ENCODE assay signal across 9 mouse cellular contexts in genomic region chr11:119034635-119035034, GRCm38 (mm10). TPM values are rescaled to one million over a fixed set of nuclear protein-coding genes. Genes with fewer than 3 reads are reported as not detected.
DNase-seq lines count a peak whose midpoint lies in the region; ATAC-seq and TF ChIP-seq lines count a peak whose summit lies in the region.
"Had no signal": no experiment of that assay in that cellular context is flagged by ENCODE, and none has a peak within 500 bp of the region (broad histone marks: within the 10 kb centered on the region; RNA-seq: fewer than 3 reads in every experiment).

No protein-coding gene starts in this region.

- no peak overlapping the region for H3K9ac ChIP-seq in lung, embryonic 16.5 days (ENCODE audit: low read length)
- H3K9ac ChIP-seq in forebrain, embryonic 15.5 days (replicated peaks): no peak overlapping the region
- peak overlapping the region; percentile 48; the same call in 1 of the 2 replicates for H3K9ac ChIP-seq in limb, embryonic 13.5 days
- no peak overlapping the region for H3K9ac ChIP-seq in stomach, embryonic 15.5 days

- peaks cover 34% of the 10 kb centered on the region for H3K27me3 ChIP-seq in lung, embryonic 16.5 days (ENCODE audit: control insufficient read depth, insufficient read depth, low read depth, low read length)
- H3K27me3 ChIP-seq in forebrain, embryonic 15.5 days: peaks cover 49% of the 10 kb centered on the region
- H3K27me3 ChIP-seq in limb, embryonic 13.5 days: peaks cover 55% of the 10 kb centered on the region
- H3K27me3 ChIP-seq in stomach, embryonic 15.5 days (replicated peaks): peaks cover 47% of the 10 kb centered on the region
- peaks cover 3% of the 10 kb centered on the region for H3K27me3 ChIP-seq in thymus, adult 2 months (ENCODE audit: control insufficient read depth, insufficient read depth, low read length)

- no peak overlapping the region for H3K27ac ChIP-seq in lung, embryonic 16.5 days (ENCODE audit: low read length)
- no peak overlapping the region for H3K27ac ChIP-seq in forebrain, embryonic 15.5 days (replicated peaks)
- no peak overlapping the region for H3K27ac ChIP-seq in limb, embryonic 13.5 days
- no peak overlapping the region for H3K27ac ChIP-seq in stomach, embryonic 15.5 days
- H3K27ac ChIP-seq in thymus, adult 2 months (ENCODE audit: control insufficient read depth, insufficient read depth, low read length): no peak overlapping the region

- no peak for TF ChIP-seq CTCF in thymus, adult 2 months (IDR thresholded peaks at IDR 0.05; ENCODE audit: borderline replicate concordance, control insufficient read depth, extremely low read depth, insufficient read depth, low read length, poor library complexity)

- no peak for TF ChIP-seq POLR2A in thymus, adult 2 months (IDR thresholded peaks at IDR 0.05; ENCODE audit: control insufficient read depth, extremely low read depth, insufficient read depth, low read length, poor library complexity)

- peaks cover 25% of the 10 kb centered on the region for H3K4me1 ChIP-seq in lung, embryonic 16.5 days (replicated peaks; ENCODE audit: control insufficient read depth, insufficient read depth, low read length)
- H3K4me1 ChIP-seq in forebrain, embryonic 15.5 days: peaks cover 61% of the 10 kb centered on the region
- peaks cover 60% of the 10 kb centered on the region for H3K4me1 ChIP-seq in limb, embryonic 13.5 days
- H3K4me1 ChIP-seq in stomach, embryonic 15.5 days: peaks cover 42% of the 10 kb centered on the region
- peaks cover 5% of the 10 kb centered on the region for H3K4me1 ChIP-seq in thymus, adult 2 months (replicated peaks; ENCODE audit: control insufficient read depth, insufficient read depth, low read length)

- DNase-seq in lung, postnatal 4 days: no peak
- DNase-seq in thymus, adult 2 months: no peak
- no peak for DNase-seq in embryo, embryonic 11 days
- no peak for DNase-seq in adrenal gland, adult 8-10 months

- H3K4me3 ChIP-seq in lung, embryonic 16.5 days (ENCODE audit: low read length): peak overlapping the region; percentile 28
- H3K4me3 ChIP-seq in forebrain, embryonic 15.5 days: peak overlapping the region; percentile 17
- peak overlapping the region; percentile 36 for H3K4me3 ChIP-seq in limb, embryonic 13.5 days
- H3K4me3 ChIP-seq in stomach, embryonic 15.5 days (replicated peaks): peak overlapping the region; percentile 27
- H3K4me3 ChIP-seq in thymus, adult 2 months (ENCODE audit: control insufficient read depth, insufficient read depth, low read length): no peak overlapping the region

- ATAC-seq in lung, embryonic 16.5 days (ENCODE audit: low read depth): peak; percentile 19
- no peak for ATAC-seq in forebrain, embryonic 15.5 days (replicated peaks)
- ATAC-seq in limb, embryonic 13.5 days (ENCODE audit: low FRiP score, low read depth): no peak
- ATAC-seq in stomach, embryonic 15.5 days (ENCODE audit: insufficient read depth, low FRiP score, low read depth): no peak

- 3% methylated on average over 19 of the region's 19 CpGs for WGBS in lung, embryonic 16.5 days
- WGBS in forebrain, embryonic 15.5 days: 3% methylated on average over 19 of the region's 19 CpGs
- 3% methylated on average over 19 of the region's 19 CpGs for WGBS in limb, embryonic 13.5 days
- WGBS in stomach, embryonic 15.5 days: 9% methylated on average over 19 of the region's 19 CpGs
- 26% methylated on average over 19 of the region's 19 CpGs for WGBS in thymus, adult 2 months

- H3K36me3 ChIP-seq in lung, embryonic 16.5 days (ENCODE audit: control insufficient read depth, insufficient read depth, low read length): peaks cover 15% of the 10 kb centered on the region
- peaks cover 18% of the 10 kb centered on the region for H3K36me3 ChIP-seq in forebrain, embryonic 15.5 days
- peaks cover 34% of the 10 kb centered on the region for H3K36me3 ChIP-seq in limb, embryonic 13.5 days
- H3K36me3 ChIP-seq in stomach, embryonic 15.5 days: peaks cover 18% of the 10 kb centered on the region; the same call in 1 of the 2 replicates
- peaks cover 7% of the 10 kb centered on the region for H3K36me3 ChIP-seq in thymus, adult 2 months (ENCODE audit: control insufficient read depth, insufficient read depth, low read length)

- H3K4me2 ChIP-seq in lung, embryonic 16.5 days (ENCODE audit: low read depth, low read length): peak overlapping the region; percentile 52
- peak overlapping the region; percentile 38 for H3K4me2 ChIP-seq in forebrain, embryonic 15.5 days (replicated peaks)
- peak overlapping the region; percentile 67 for H3K4me2 ChIP-seq in limb, embryonic 13.5 days (replicated peaks)
- H3K4me2 ChIP-seq in stomach, embryonic 15.5 days: peak overlapping the region; percentile 54

- H3K9me3 ChIP-seq in lung, embryonic 16.5 days (ENCODE audit: control insufficient read depth, low read length): no peaks in the 10 kb centered on the region
- H3K9me3 ChIP-seq in forebrain, embryonic 15.5 days: no peaks in the 10 kb centered on the region
- no peaks in the 10 kb centered on the region for H3K9me3 ChIP-seq in limb, embryonic 13.5 days
- no peaks in the 10 kb centered on the region for H3K9me3 ChIP-seq in stomach, embryonic 15.5 days

RNA-seq across cellular contexts. Expression of gene Cbx8, which starts 6.1 kb away (rescaled TPM):
- polyA plus RNA-seq in lung, embryonic 16.5 days (2015; fragmentation: Nextera tagmentation; extraction: Ambion mirVana): 7.7 and 7.9 TPM in 2 replicates
- 13.8 and 14.1 TPM in 2 replicates for polyA plus RNA-seq in forebrain, embryonic 15.5 days (2015; fragmentation: Nextera tagmentation; extraction: Ambion mirVana)
- polyA plus RNA-seq in limb, embryonic 13.5 days (2015; fragmentation: Nextera tagmentation; extraction: Ambion mirVana): 9.4 and 10.6 TPM in 2 replicates
- 6.9 and 7.2 TPM in 2 replicates for polyA plus RNA-seq in stomach, embryonic 15.5 days (2015; fragmentation: Nextera tagmentation; extraction: Ambion mirVana)
- 8.1 and 8.2 TPM in 2 replicates for polyA plus RNA-seq in thymus, adult 2 months (2012; rRNA removed)
- total RNA-seq in adrenal gland, adult 8-10 months (2022): 10 to 100 TPM; 15.3 to 24.0 (median 16.5) TPM

RNA-seq across cellular contexts. Expression of gene Cbx2, which starts 11.9 kb away (rescaled TPM):
- 27.4 and 30.5 TPM in 2 replicates for polyA plus RNA-seq in lung, embryonic 16.5 days (2015; fragmentation: Nextera tagmentation; extraction: Ambion mirVana)
- polyA plus RNA-seq in forebrain, embryonic 15.5 days (2015; fragmentation: Nextera tagmentation; extraction: Ambion mirVana): 30.4 and 31.8 TPM in 2 replicates
- 62.8 and 66.7 TPM in 2 replicates for polyA plus RNA-seq in limb, embryonic 13.5 days (2015; fragmentation: Nextera tagmentation; extraction: Ambion mirVana)
- 21.3 and 24.8 TPM in 2 replicates for polyA plus RNA-seq in stomach, embryonic 15.5 days (2015; fragmentation: Nextera tagmentation; extraction: Ambion mirVana)
- 20.6 and 22.5 TPM in 2 replicates for polyA plus RNA-seq in thymus, adult 2 months (2012; rRNA removed)
- 1 to 10 TPM; 4.6 to 8.1 (median 5.6) TPM for total RNA-seq in adrenal gland, adult 8-10 months (2022)

RNA-seq across cellular contexts. Expression of gene Enpp7, which starts 46.6 kb away (rescaled TPM):
- polyA plus RNA-seq in lung, embryonic 16.5 days (2015; fragmentation: Nextera tagmentation; extraction: Ambion mirVana): not detected in 2 replicates
- not detected in 2 replicates for polyA plus RNA-seq in forebrain, embryonic 15.5 days (2015; fragmentation: Nextera tagmentation; extraction: Ambion mirVana)
- polyA plus RNA-seq in limb, embryonic 13.5 days (2015; fragmentation: Nextera tagmentation; extraction: Ambion mirVana): not detected in 2 replicates
- polyA plus RNA-seq in stomach, embryonic 15.5 days (2015; fragmentation: Nextera tagmentation; extraction: Ambion mirVana): not detected in 2 replicates
- 0.11 and 0.17 TPM in 2 replicates for polyA plus RNA-seq in thymus, adult 2 months (2012; rRNA removed)
- not detected for total RNA-seq in adrenal gland, adult 8-10 months (2022)
- polyA plus RNA-seq: cortical plate, adult 2 months had no signal

RNA-seq across cellular contexts. Expression of gene Cbx4, which starts 51.4 kb away (rescaled TPM):
- polyA plus RNA-seq in lung, embryonic 16.5 days (2015; fragmentation: Nextera tagmentation; extraction: Ambion mirVana): 13.3 and 14.0 TPM in 2 replicates
- 15.5 and 16.5 TPM in 2 replicates for polyA plus RNA-seq in forebrain, embryonic 15.5 days (2015; fragmentation: Nextera tagmentation; extraction: Ambion mirVana)
- polyA plus RNA-seq in limb, embryonic 13.5 days (2015; fragmentation: Nextera tagmentation; extraction: Ambion mirVana): 10.7 and 11.3 TPM in 2 replicates
- 10.2 and 10.3 TPM in 2 replicates for polyA plus RNA-seq in stomach, embryonic 15.5 days (2015; fragmentation: Nextera tagmentation; extraction: Ambion mirVana)
- polyA plus RNA-seq in thymus, adult 2 months (2012; rRNA removed): 54.7 and 56.8 TPM in 2 replicates
- total RNA-seq in adrenal gland, adult 8-10 months (2022): 100 to 1,000 TPM in 1 of 4 experiments, 10 to 100 TPM in 3; 70.8 to 227 (median 87.4) TPM
